ENCODE assay signal across 8 mouse cellular contexts in the genomic region with DNA sequence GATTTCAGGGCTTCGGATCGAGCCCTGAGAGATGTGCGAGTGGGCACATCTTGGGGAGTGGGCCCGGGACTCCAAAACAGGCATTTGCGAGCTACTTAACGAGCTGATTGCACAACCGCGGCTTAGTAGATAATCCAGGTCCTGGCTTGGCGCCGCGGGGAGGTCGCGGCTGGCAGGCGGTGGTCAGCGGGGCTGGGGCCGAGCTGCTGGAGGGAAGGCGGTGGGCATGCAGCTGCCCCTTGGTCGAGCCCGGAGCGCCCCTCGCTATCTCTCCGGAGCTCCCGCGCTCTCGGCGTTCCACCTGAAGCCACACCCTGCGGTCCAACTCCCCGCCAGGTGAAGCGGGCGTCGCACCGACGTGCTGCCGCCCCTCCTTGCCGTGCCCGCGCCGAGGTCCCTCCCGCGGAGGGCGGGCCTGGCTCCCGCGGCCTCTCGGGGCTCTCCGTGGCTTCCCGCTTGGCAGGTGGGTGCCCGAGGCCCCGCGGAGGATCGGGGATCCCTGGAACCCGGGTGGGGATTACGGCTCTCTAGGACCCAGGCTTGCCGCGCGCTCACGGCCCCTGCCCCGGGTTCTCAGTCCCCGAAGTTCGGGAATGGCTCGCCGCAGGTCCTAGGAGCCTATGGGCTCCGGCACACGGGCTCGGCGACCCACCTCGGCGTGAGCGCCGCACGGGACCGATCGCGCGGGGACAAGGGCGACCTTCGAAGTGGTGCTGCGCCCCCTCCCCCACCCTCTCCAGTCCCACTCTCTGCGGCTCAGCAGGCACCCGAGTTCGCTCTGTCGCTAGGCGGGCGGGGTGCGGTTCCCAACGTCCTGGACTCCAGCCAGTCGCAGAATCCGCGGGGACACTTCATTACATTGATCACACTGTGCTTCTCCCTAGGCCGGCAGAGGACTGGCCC. TPM values are rescaled to one million over a fixed set of nuclear protein-coding genes. Genes with fewer than 3 reads are reported as not detected.
DNase-seq lines count a peak whose midpoint lies in the region; ATAC-seq and TF ChIP-seq lines count a peak whose summit lies in the region.

No protein-coding gene starts in this region.

- peak overlapping the region; percentile 75 for H3K27ac ChIP-seq in kidney, adult 2 months (ENCODE audit: insufficient read depth, low read depth, low read length)
- no peak overlapping the region for H3K27ac ChIP-seq in forebrain, embryonic 15.5 days (replicated peaks)
- H3K27ac ChIP-seq in intestine, postnatal 0 days (ENCODE audit: low read depth, low read length), result no peak overlapping the region
- peak overlapping the region; percentile 52 for H3K27ac ChIP-seq in stomach, embryonic 16.5 days (ENCODE audit: low read length)

- H3K9ac ChIP-seq in forebrain, embryonic 15.5 days (replicated peaks), result peak overlapping the region; percentile 46
- H3K9ac ChIP-seq in intestine, postnatal 0 days (ENCODE audit: low read depth, low read length), result 0 out of 2 replicates have a peak overlapping the region, but pooled peaks have one; percentile 40
- H3K9ac ChIP-seq in stomach, embryonic 16.5 days (ENCODE audit: low read length), result peak overlapping the region; percentile 78

- no peaks in the 10 kb centered on the region for H3K9me3 ChIP-seq in forebrain, embryonic 15.5 days
- H3K9me3 ChIP-seq in intestine, postnatal 0 days (ENCODE audit: control insufficient read depth), result no peaks in the 10 kb centered on the region
- H3K9me3 ChIP-seq in stomach, embryonic 16.5 days (replicated peaks; ENCODE audit: control insufficient read depth, low read length), result no peaks in the 10 kb centered on the region

- peaks cover 6% of the 10 kb centered on the region for H3K27me3 ChIP-seq in kidney, adult 2 months (replicated peaks; ENCODE audit: control insufficient read depth, insufficient read depth, low read length)
- H3K27me3 ChIP-seq in forebrain, embryonic 15.5 days, result peaks cover 42% of the 10 kb centered on the region; the same call in 1 of the 2 replicates
- H3K27me3 ChIP-seq in intestine, postnatal 0 days (replicated peaks; ENCODE audit: control insufficient read depth, insufficient read depth, low read length), result peaks cover 21% of the 10 kb centered on the region
- peaks cover 35% of the 10 kb centered on the region for H3K27me3 ChIP-seq in stomach, embryonic 16.5 days (ENCODE audit: control insufficient read depth, insufficient read depth, low read length)

- no peak for TF ChIP-seq CTCF in kidney, adult 2 months (conservative IDR thresholded peaks at IDR 0.05; ENCODE audit: insufficient read depth, insufficient read length, low read depth, low read length)
- no peak for TF ChIP-seq CTCF in intestine, postnatal 0 days (IDR thresholded peaks at IDR 0.05; ENCODE audit: low read depth)

- ATAC-seq in forebrain, embryonic 15.5 days (replicated peaks), result peak; percentile 49; the same call in 1 of the 2 replicates
- peak; percentile 66 for ATAC-seq in intestine, postnatal 0 days
- ATAC-seq in stomach, embryonic 16.5 days (ENCODE audit: insufficient read depth, low FRiP score), result peak; percentile 74

- WGBS in kidney, adult 2 months, result 3% methylated on average over 88 of the region's 89 CpGs
- under 1% methylated on average over 89 of the region's 89 CpGs for WGBS in forebrain, embryonic 15.5 days
- 1% methylated on average over 88 of the region's 89 CpGs for WGBS in intestine, postnatal 0 days
- WGBS in stomach, embryonic 16.5 days, result under 1% methylated on average over 89 of the region's 89 CpGs

- no peak for TF ChIP-seq POLR2A in kidney, adult 2 months (IDR thresholded peaks at IDR 0.05; ENCODE audit: low read depth, low read length)

- no peaks in the 10 kb centered on the region for H3K36me3 ChIP-seq in kidney, adult 2 months (ENCODE audit: control insufficient read depth, insufficient read depth, low read length)
- H3K36me3 ChIP-seq in forebrain, embryonic 15.5 days, result no peaks in the 10 kb centered on the region
- no peaks in the 10 kb centered on the region for H3K36me3 ChIP-seq in intestine, postnatal 0 days (ENCODE audit: control insufficient read depth, insufficient read depth)
- no peaks in the 10 kb centered on the region for H3K36me3 ChIP-seq in stomach, embryonic 16.5 days (ENCODE audit: control insufficient read depth, insufficient read depth, low read length)

- H3K4me3 ChIP-seq in kidney, adult 2 months (ENCODE audit: insufficient read depth, low read depth, low read length), result peak overlapping the region; percentile 53
- H3K4me3 ChIP-seq in forebrain, embryonic 15.5 days, result peak overlapping the region; percentile 54
- H3K4me3 ChIP-seq in intestine, postnatal 0 days (ENCODE audit: low read depth, low read length), result peak overlapping the region; percentile 51
- peak overlapping the region; percentile 60 for H3K4me3 ChIP-seq in stomach, embryonic 16.5 days (replicated peaks; ENCODE audit: low read length)

- peak overlapping the region; percentile 95 for H3K4me2 ChIP-seq in forebrain, embryonic 15.5 days (replicated peaks)
- peak overlapping the region; percentile 93 for H3K4me2 ChIP-seq in intestine, postnatal 0 days (replicated peaks; ENCODE audit: low read depth)
- peak overlapping the region; percentile 95 for H3K4me2 ChIP-seq in stomach, embryonic 16.5 days (ENCODE audit: low read depth, low read length)

- peak; percentile 38 for DNase-seq in kidney, adult 2 months
- DNase-seq in kidney, adult 9 months, result no peak
- DNase-seq in adrenal gland, adult 8-10 months, result peak; percentile 56
- DNase-seq in lung, postnatal 14 days, result peak; percentile 54
- DNase-seq in spleen, adult 18-20 months, result no peak

- H3K4me1 ChIP-seq in kidney, adult 2 months (ENCODE audit: control insufficient read depth, insufficient read depth, low read length), result no peaks in the 10 kb centered on the region; the same call in 1 of the 2 replicates
- peaks cover 14% of the 10 kb centered on the region for H3K4me1 ChIP-seq in forebrain, embryonic 15.5 days
- H3K4me1 ChIP-seq in intestine, postnatal 0 days (replicated peaks; ENCODE audit: control insufficient read depth, insufficient read depth, low read length), result no peaks in the 10 kb centered on the region
- peaks cover 8% of the 10 kb centered on the region for H3K4me1 ChIP-seq in stomach, embryonic 16.5 days (ENCODE audit: control insufficient read depth, insufficient read depth, low read length)

RNA-seq across cellular contexts. Expression of a gene that starts 14.0 kb away (rescaled TPM):
- polyA plus RNA-seq in kidney, adult 2 months (2012; rRNA removed), result 10.9 and 13.7 TPM in 2 replicates
- total RNA-seq in adrenal gland, adult 8-10 months (2022), result 10 to 100 TPM; 27.0 to 35.6 (median 28.7) TPM
- polyA plus RNA-seq in forebrain, embryonic 15.5 days (2015; fragmentation: Nextera tagmentation; extraction: Ambion mirVana), result 27.8 and 29.2 TPM in 2 replicates
- 0.90 and 1.4 TPM in 2 replicates for polyA plus RNA-seq in intestine, postnatal 0 days (2015; fragmentation: Nextera tagmentation; extraction: Ambion mirVana)
- polyA plus RNA-seq in stomach, embryonic 16.5 days (2015; fragmentation: Nextera tagmentation; extraction: Ambion mirVana), result 5.2 and 5.4 TPM in 2 replicates

RNA-seq across cellular contexts. Expression of a gene that starts 26.7 kb away (rescaled TPM):
- polyA plus RNA-seq in kidney, adult 2 months (2012; rRNA removed), result 0.03 and 0.05 TPM in 2 replicates
- under 1 TPM; 0.11 to 0.84 (median 0.36) TPM for total RNA-seq in adrenal gland, adult 8-10 months (2022)
- polyA plus RNA-seq in forebrain, embryonic 15.5 days (2015; fragmentation: Nextera tagmentation; extraction: Ambion mirVana), result 0.43 and 0.48 TPM in 2 replicates
- 0.63 and 0.65 TPM in 2 replicates for polyA plus RNA-seq in intestine, postnatal 0 days (2015; fragmentation: Nextera tagmentation; extraction: Ambion mirVana)
- polyA plus RNA-seq in stomach, embryonic 16.5 days (2015; fragmentation: Nextera tagmentation; extraction: Ambion mirVana), result 0.06 TPM in 2 replicates

RNA-seq across cellular contexts. Expression of a gene that starts 51.1 kb away (rescaled TPM):
- polyA plus RNA-seq in kidney, adult 2 months (2012; rRNA removed), result 1.9 and 3.7 TPM in 2 replicates
- total RNA-seq in adrenal gland, adult 8-10 months (2022), result 1 to 10 TPM; 2.0 to 4.1 (median 3.0) TPM
- 0.63 and 0.69 TPM in 2 replicates for polyA plus RNA-seq in forebrain, embryonic 15.5 days (2015; fragmentation: Nextera tagmentation; extraction: Ambion mirVana)
- polyA plus RNA-seq in intestine, postnatal 0 days (2015; fragmentation: Nextera tagmentation; extraction: Ambion mirVana), result 0.59 and 0.76 TPM in 2 replicates
- polyA plus RNA-seq in stomach, embryonic 16.5 days (2015; fragmentation: Nextera tagmentation; extraction: Ambion mirVana), result 1.4 and 2.0 TPM in 2 replicates

Comparison
In these comparisons a context has a peak if more than half of its experiments do, and no peak if none do; other contexts are left out.
1. DNase-seq: peak in kidney, adult 2 months (single experiment), adrenal gland, adult 8-10 months (single experiment) and lung, postnatal 14 days (single experiment); none in kidney, adult 9 months (single experiment) and spleen, adult 18-20 months (0 of 2).
2. H3K27ac ChIP-seq: peak in kidney, adult 2 months (single experiment) and stomach, embryonic 16.5 days (single experiment); none in forebrain, embryonic 15.5 days (single experiment) and intestine, postnatal 0 days (single experiment).
3. Peak in every context shown above with its lines, with median percentiles within 50 percentile points of each other: H3K4me3 ChIP-seq, ATAC-seq, H3K4me2 ChIP-seq and H3K9ac ChIP-seq.